Comparison of ENCODE assay signal across 13 mouse cellular contexts in genomic region chr3:115985183-115985892, GRCm38 (mm10). TPM values are rescaled to one million over a fixed set of nuclear protein-coding genes. Genes with fewer than 3 reads are reported as not detected.
DNase-seq lines count a peak whose midpoint lies in the region; ATAC-seq lines count a peak whose summit lies in the region.
"Had no signal": no experiment of that assay in that cellular context is flagged by ENCODE, and none has a peak within 500 bp of the region (broad histone marks: within the 10 kb centered on the region; RNA-seq: fewer than 3 reads in every experiment).

No protein-coding gene starts in this region.

- H3K36me3 ChIP-seq in neural tube, embryonic 13.5 days, result peaks cover 72% of the 10 kb centered on the region
- peaks cover 62% of the 10 kb centered on the region for H3K36me3 ChIP-seq in neural tube, embryonic 15.5 days

- H3K9me3 ChIP-seq in neural tube, embryonic 13.5 days, result no peaks in the 10 kb centered on the region
- no peaks in the 10 kb centered on the region for H3K9me3 ChIP-seq in neural tube, embryonic 15.5 days (replicated peaks)
- H3K9me3 ChIP-seq: midbrain, embryonic 10.5 days had no signal

- H3K9ac ChIP-seq in neural tube, embryonic 13.5 days, result peak overlapping the region; percentile 12; the same call in 1 of the 2 replicates
- no peak overlapping the region for H3K9ac ChIP-seq in neural tube, embryonic 15.5 days (replicated peaks)
- H3K9ac ChIP-seq: forebrain, postnatal 0 days had no signal

- ATAC-seq in neural tube, embryonic 13.5 days (ENCODE audit: low read depth), result no peak
- no peak for ATAC-seq in neural tube, embryonic 15.5 days (ENCODE audit: low FRiP score)
- 0 out of 2 replicates have a peak, but pooled peaks have one; percentile 33 for ATAC-seq in neutrophil, adult 5-6 weeks (ENCODE audit: extremely low read depth, insufficient number of reproducible peaks, low FRiP score, poor library complexity, severe bottlenecking)
- ATAC-seq: forebrain, postnatal 0 days; intestine, postnatal 0 days had no signal

- 82% methylated on average over 9 of the region's 9 CpGs for WGBS in neural tube, embryonic 13.5 days
- WGBS in neural tube, embryonic 15.5 days, result 78% methylated on average over 9 of the region's 9 CpGs

- no peak overlapping the region for H3K4me2 ChIP-seq in neural tube, embryonic 13.5 days
- no peak overlapping the region for H3K4me2 ChIP-seq in neural tube, embryonic 15.5 days

- intact Hi-C loops in heart, postnatal 25 days (cut with DNase I), result no loop called here

- no peaks in the 10 kb centered on the region for H3K27me3 ChIP-seq in neural tube, embryonic 13.5 days
- H3K27me3 ChIP-seq in neural tube, embryonic 15.5 days (replicated peaks), result no peaks in the 10 kb centered on the region

- H3K27ac ChIP-seq in neural tube, embryonic 13.5 days (replicated peaks), result no peak overlapping the region
- no peak overlapping the region for H3K27ac ChIP-seq in neural tube, embryonic 15.5 days (replicated peaks)
- H3K27ac ChIP-seq: midbrain, embryonic 10.5 days had no signal

- peaks cover 3% of the 10 kb centered on the region; the same call in 1 of the 2 replicates for H3K4me1 ChIP-seq in neural tube, embryonic 13.5 days (replicated peaks)
- no peaks in the 10 kb centered on the region for H3K4me1 ChIP-seq in neural tube, embryonic 15.5 days
- H3K4me1 ChIP-seq: midbrain, embryonic 10.5 days had no signal

- peak; percentile 19 for DNase-seq in heart, adult 8-10 months (ENCODE audit: low spot score)
- no peak for DNase-seq in heart, postnatal 25 days (ENCODE audit: low spot score)
- peak; percentile 41 for DNase-seq in heart, postnatal 4 days
- DNase-seq in retina, embryonic 14.5 days (ENCODE audit: low spot score), result no peak
- DNase-seq in urinary bladder, postnatal 25 days (ENCODE audit: low spot score), result no peak
- DNase-seq: cerebellum, postnatal 25 days; forebrain, postnatal 0 days; thymus, postnatal 36 days had no signal

- H3K4me3 ChIP-seq in neural tube, embryonic 13.5 days, result no peak overlapping the region
- H3K4me3 ChIP-seq in neural tube, embryonic 15.5 days (replicated peaks), result no peak overlapping the region
- H3K4me3 ChIP-seq: midbrain, embryonic 10.5 days had no signal

RNA-seq across cellular contexts. Expression of gene Slc30a7, which starts 21.9 kb away (rescaled TPM):
- total RNA-seq in heart, adult 8-10 months (2022), result 10 to 100 TPM; 10.0 to 17.4 (median 10.9) TPM
- 10 to 100 TPM; 14.9 to 18.7 TPM for total RNA-seq in heart, postnatal 25 days (2021)
- 15.0 and 18.9 TPM in 2 replicates for polyA plus RNA-seq in neural tube, embryonic 13.5 days (2015; fragmentation: Nextera tagmentation; extraction: Ambion mirVana)
- polyA plus RNA-seq in neural tube, embryonic 15.5 days (2015; fragmentation: Nextera tagmentation; extraction: Ambion mirVana), result 14.6 and 18.7 TPM in 2 replicates
- 10 to 100 TPM; 26.7 to 27.0 TPM for total RNA-seq in heart, postnatal 4 days (2021)
- 41.7 and 53.7 TPM in 2 replicates for total RNA-seq in neutrophil, adult 5-6 weeks (2017)

RNA-seq across cellular contexts. Expression of gene Extl2, which starts 21.9 kb away (rescaled TPM):
- total RNA-seq in heart, adult 8-10 months (2022), result 10 to 100 TPM; 13.1 to 17.8 (median 15.4) TPM
- 10 to 100 TPM; 13.2 to 14.9 TPM for total RNA-seq in heart, postnatal 25 days (2021)
- 33.0 and 36.1 TPM in 2 replicates for polyA plus RNA-seq in neural tube, embryonic 13.5 days (2015; fragmentation: Nextera tagmentation; extraction: Ambion mirVana)
- 39.8 and 41.6 TPM in 2 replicates for polyA plus RNA-seq in neural tube, embryonic 15.5 days (2015; fragmentation: Nextera tagmentation; extraction: Ambion mirVana)
- 10 to 100 TPM; 18.7 to 19.1 TPM for total RNA-seq in heart, postnatal 4 days (2021)
- 1.6 and 3.4 TPM in 2 replicates for total RNA-seq in neutrophil, adult 5-6 weeks (2017)

Comparison
In these comparisons a context has a peak if more than half of its experiments do, and no peak if none do; other contexts are left out.
1. DNase-seq: peak in heart, adult 8-10 months (single experiment) and heart, postnatal 4 days (single experiment); none in heart, postnatal 25 days (single experiment), retina, embryonic 14.5 days (single experiment) and urinary bladder, postnatal 25 days (single experiment).